Mouse (Mus musculus): Measurements from ENCODE around the gene Izumo4. TPM values are rescaled to one million over a fixed set of nuclear protein-coding genes. Genes with fewer than 3 reads are reported as not detected.

Gene Izumo4
- total and polyA plus RNA-seq, 3 experiments = 2.7 to 9.6 (median 5.9) TPM

- TF ChIP-seq POLR2AphosphoS2 (IDR thresholded peaks at IDR 0.05; ENCODE audit: low read depth, low read length) (peak; percentile 83; the same call in 1 of the 2 replicates), MAFK (IDR thresholded peaks at IDR 0.05; ENCODE audit: insufficient replicate concordance, low read length) (no peak), TCF12 (IDR thresholded peaks at IDR 0.05; ENCODE audit: low read depth, low read length) (peak; percentile 90), UBTF (IDR thresholded peaks at IDR 0.05; ENCODE audit: low read depth, low read length) (0 out of 2 replicates have a peak, but pooled peaks have one; percentile 29), ZNF384 (IDR thresholded peaks at IDR 0.05; ENCODE audit: low read depth, low read length) (no peak), BHLHE40 (IDR thresholded peaks at IDR 0.05; ENCODE audit: low read depth, low read length) (peak; percentile 91)
Observed at GRCm38 (mm10) chr10:80676198-80676928, 25.6 kb upstream of the Izumo4 start (continued).

- DNase-seq (ENCODE audit: extremely low read depth) = no peak
- no peaks in the 10 kb centered on the region for H3K27me3 ChIP-seq (replicated peaks)
- dilution Hi-C loops (cut with MboI; ENCODE audit: extremely low pct_ligation_motif_present, extremely low pct_unique_long_range_greater_than_20kb, low sequenced_read_pairs) = no loop called here
- TF ChIP-seq SIN3A (IDR thresholded peaks at IDR 0.05; ENCODE audit: low read length) = peak; percentile 18
- no peak for TF ChIP-seq EP300 (IDR thresholded peaks at IDR 0.05; ENCODE audit: low read length)
- no peak for TF ChIP-seq SMC3 (IDR thresholded peaks at IDR 0.05; ENCODE audit: low read depth, low read length)
- TF ChIP-seq CHD2 (IDR thresholded peaks at IDR 0.05; ENCODE audit: low read length) = 0 out of 2 replicates have a peak, but pooled peaks have one; percentile 34
- TF ChIP-seq CTCF (conservative IDR thresholded peaks at IDR 0.05 in 1 of 2, IDR thresholded peaks at IDR 0.05 in 1 of 2; ENCODE audit: low read depth in 2 of 2, low read length in 2 of 2) = no peak
- 0 out of 2 replicates have a peak, but pooled peaks have one; percentile 13 for TF ChIP-seq MYC (IDR thresholded peaks at IDR 0.05; ENCODE audit: low read depth, low read length)
- no peak for TF ChIP-seq HCFC1 (IDR thresholded peaks at IDR 0.05; ENCODE audit: low read depth, low read length)
- no peak for TF ChIP-seq NRF1 (IDR thresholded peaks at IDR 0.05; ENCODE audit: low read depth, low read length)
- no peak for TF ChIP-seq PAX5 (IDR thresholded peaks at IDR 0.05; ENCODE audit: low read length)
- TF ChIP-seq USF1 (IDR thresholded peaks at IDR 0.05; ENCODE audit: low read depth, low read length) = no peak
- TF ChIP-seq MXI1 (IDR thresholded peaks at IDR 0.05; ENCODE audit: low read depth, low read length) = peak; percentile 19; the same call in 1 of the 2 replicates
- no peak for TF ChIP-seq ZMIZ1 (IDR thresholded peaks at IDR 0.05; ENCODE audit: low read depth, low read length)
- no peak for TF ChIP-seq JUND (conservative IDR thresholded peaks at IDR 0.05; ENCODE audit: low read depth, low read length)
- no peak for TF ChIP-seq POLR2A (IDR thresholded peaks at IDR 0.05; ENCODE audit: low read depth, low read length)
- TF ChIP-seq CHD1 (IDR thresholded peaks at IDR 0.05; ENCODE audit: low read depth, low read length) = no peak
- TF ChIP-seq MAX (IDR thresholded peaks at IDR 0.05; ENCODE audit: low read length) = peak; percentile 10; the same call in 1 of the 2 replicates
- no peak for TF ChIP-seq USF2 (conservative IDR thresholded peaks at IDR 0.05; ENCODE audit: low read depth, low read length)
- peak; percentile 22; the same call in 1 of the 2 replicates for TF ChIP-seq ETS1 (conservative IDR thresholded peaks at IDR 0.05; ENCODE audit: low read depth, low read length)
- TF ChIP-seq UBTF (IDR thresholded peaks at IDR 0.05; ENCODE audit: low read depth, low read length) = no peak
- H3K9me3 ChIP-seq (replicated peaks; ENCODE audit: low read length) = no peaks in the 10 kb centered on the region
- peak overlapping the region; percentile 77 for H3K4me2 ChIP-seq (ENCODE audit: insufficient read depth, low read depth, poor library complexity, severe bottlenecking)
- peak overlapping the region; percentile 72 to 95 (median 75) for H3K4me3 ChIP-seq (replicated peaks in 1 of 3; ENCODE audit: low read depth in 2 of 3, low read length in 2 of 3, poor library complexity in 1 of 3)
- peaks cover 29 to 74% of the 10 kb centered on the region in 2 experiments for H3K4me1 ChIP-seq (ENCODE audit: control insufficient read depth in 1 of 2, insufficient read depth in 2 of 2)
- peaks cover 9 to 25% of the 10 kb centered on the region in 2 experiments for H3K36me3 ChIP-seq (replicated peaks in 1 of 2; ENCODE audit: control insufficient read depth in 1 of 2, insufficient read depth in 1 of 2, low read length in 1 of 2)
- in situ Hi-C loops (cut with MboI; ENCODE audit: low pct_ligation_motif_present, low pct_unique_long_range_greater_than_20kb, low sequenced_read_pairs) = loop anchor here (25.0 kb wide), 1 partner anchor 240 kb away; the partner anchor contains the start of gene Tcf3
- peaks cover 37% of the 10 kb centered on the region for H3K79me2 ChIP-seq (replicated peaks; ENCODE audit: control insufficient read depth, extremely low read depth, insufficient read depth, poor library complexity, severe bottlenecking)
- peak overlapping the region; percentile 93 for H3K9ac ChIP-seq (ENCODE audit: insufficient read depth, low read depth)
- H3K27ac ChIP-seq (ENCODE audit: insufficient read depth, low read depth) = peak overlapping the region; percentile 98
Observed at GRCm38 (mm10) chr10:80677128-80677875, 24.7 kb upstream of the Izumo4 start.

Data from CH12.LX (cell line).